ENCODE assay signal across 7 mouse cellular contexts in the genomic region with DNA sequence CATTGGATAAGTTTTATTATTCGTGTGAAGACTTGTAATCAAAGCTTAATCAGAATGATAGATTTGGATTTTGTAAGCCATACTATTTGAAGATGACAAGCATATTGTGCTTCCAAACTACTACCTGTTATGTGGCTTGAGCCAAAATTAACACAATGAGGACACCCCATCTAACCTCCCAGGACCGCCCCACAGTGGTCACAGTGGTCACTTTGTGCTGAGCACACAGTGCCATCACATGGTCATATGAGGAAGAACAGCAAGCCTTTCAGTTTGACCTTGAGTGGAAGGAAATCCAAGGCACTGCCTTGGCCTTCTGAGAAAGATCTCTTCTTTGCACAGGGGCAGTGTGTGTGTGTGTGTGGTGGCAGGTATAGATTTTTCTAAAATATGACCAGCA.
DNase-seq lines count a peak whose midpoint lies in the region; ATAC-seq and TF ChIP-seq lines count a peak whose summit lies in the region.

No protein-coding gene starts in this region.

- H3K79me2 ChIP-seq in MEL (ENCODE audit: control insufficient read depth, insufficient read depth, low read length, poor library complexity), result no peaks in the 10 kb centered on the region

- H3K4me1 ChIP-seq in kidney, embryonic 16.5 days (ENCODE audit: insufficient read depth, low read length), result no peaks in the 10 kb centered on the region
- no peaks in the 10 kb centered on the region for H3K4me1 ChIP-seq in MEL (ENCODE audit: control insufficient read depth in 1 of 2, insufficient read depth in 2 of 2, low read length in 2 of 2)
- H3K4me1 ChIP-seq in thymus, adult 2 months (replicated peaks; ENCODE audit: control insufficient read depth, insufficient read depth, low read length), result no peaks in the 10 kb centered on the region

- no peaks in the 10 kb centered on the region for H3K36me3 ChIP-seq in kidney, embryonic 16.5 days (ENCODE audit: insufficient read depth, low read length)
- H3K36me3 ChIP-seq in MEL (ENCODE audit: control insufficient read depth in 1 of 2, insufficient read depth in 2 of 2, low read length in 2 of 2), result no peaks in the 10 kb centered on the region
- no peaks in the 10 kb centered on the region for H3K36me3 ChIP-seq in thymus, adult 2 months (ENCODE audit: control insufficient read depth, insufficient read depth, low read length)

- no peak overlapping the region for H3K9ac ChIP-seq in kidney, embryonic 16.5 days (replicated peaks; ENCODE audit: low read length)
- no peak overlapping the region for H3K9ac ChIP-seq in MEL (ENCODE audit: control insufficient read depth, low read depth, low read length, poor library complexity, severe bottlenecking)

- no peak overlapping the region for H3K4me2 ChIP-seq in kidney, embryonic 16.5 days (replicated peaks; ENCODE audit: low read depth, low read length)

- H3K27ac ChIP-seq in kidney, embryonic 16.5 days (ENCODE audit: low read length), result no peak overlapping the region
- no peak overlapping the region for H3K27ac ChIP-seq in MEL (ENCODE audit: control insufficient read depth, low read depth, low read length)
- no peak overlapping the region for H3K27ac ChIP-seq in thymus, adult 2 months (ENCODE audit: control insufficient read depth, insufficient read depth, low read length)

- TF ChIP-seq POLR2A in MEL (IDR thresholded peaks at IDR 0.05; ENCODE audit: control insufficient read depth in 1 of 2, insufficient read depth in 1 of 2, low read depth in 1 of 2, low read length in 2 of 2, poor library complexity in 1 of 2), result no peak
- TF ChIP-seq POLR2A in brain, embryonic 14.5 days (IDR thresholded peaks at IDR 0.05; ENCODE audit: borderline replicate concordance, extremely low read depth, insufficient read depth, insufficient read length, poor library complexity, severe bottlenecking), result no peak
- TF ChIP-seq POLR2A in thymus, adult 2 months (IDR thresholded peaks at IDR 0.05; ENCODE audit: control insufficient read depth, extremely low read depth, insufficient read depth, low read length, poor library complexity), result no peak

- TF ChIP-seq CTCF in MEL (IDR thresholded peaks at IDR 0.05 in 2 of 3, conservative IDR thresholded peaks at IDR 0.05 in 1 of 3; ENCODE audit: control insufficient read depth in 1 of 3, insufficient read depth in 1 of 3, low read depth in 2 of 3, low read length in 3 of 3, poor library complexity in 1 of 3, severe bottlenecking in 1 of 3), result peak in 2 of 3 experiments; percentile 29 to 51; a peak in 3 of 6 replicates
- TF ChIP-seq CTCF in brain, embryonic 14.5 days (IDR thresholded peaks at IDR 0.05; ENCODE audit: borderline replicate concordance, extremely low read depth, insufficient read depth, insufficient read length), result peak; percentile 53; the same call in 1 of the 2 replicates
- no peak for TF ChIP-seq CTCF in thymus, adult 2 months (IDR thresholded peaks at IDR 0.05; ENCODE audit: borderline replicate concordance, control insufficient read depth, extremely low read depth, insufficient read depth, low read length, poor library complexity)

- TF ChIP-seq EP300 in MEL (IDR thresholded peaks at IDR 0.05; ENCODE audit: low read depth in 1 of 2, low read length in 2 of 2), result no peak

- no peaks in the 10 kb centered on the region for H3K9me3 ChIP-seq in kidney, embryonic 16.5 days (ENCODE audit: low read length)
- H3K9me3 ChIP-seq in MEL (replicated peaks; ENCODE audit: insufficient read depth, low read length), result no peaks in the 10 kb centered on the region

- ATAC-seq in kidney, embryonic 16.5 days (ENCODE audit: low FRiP score, low TSS enrichment), result no peak; the same call in 1 of the 2 replicates

- H3K27me3 ChIP-seq in kidney, embryonic 16.5 days (ENCODE audit: insufficient read depth, low read length), result no peaks in the 10 kb centered on the region
- H3K27me3 ChIP-seq in MEL (ENCODE audit: control insufficient read depth in 1 of 2, insufficient read depth in 2 of 2, low read length in 2 of 2), result no peaks in the 10 kb centered on the region
- no peaks in the 10 kb centered on the region for H3K27me3 ChIP-seq in thymus, adult 2 months (ENCODE audit: control insufficient read depth, insufficient read depth, low read length)

- 70% methylated on average over 2 of the region's 2 CpGs for WGBS in kidney, embryonic 16.5 days
- 58% methylated on average over 2 of the region's 2 CpGs for WGBS in thymus, adult 2 months

- peak; percentile 3 to 26 for DNase-seq in kidney, adult 8-10 months
- DNase-seq in MEL (ENCODE audit: low read depth, low spot score), result peak; percentile 11
- peak; percentile 31 for DNase-seq in brain, embryonic 14.5 days (ENCODE audit: low read depth)
- peak; percentile 41 to 47 for DNase-seq in kidney, postnatal 25 days
- DNase-seq in thymus, postnatal 4 days, result no peak
- no peak for DNase-seq in thymus, adult 2 months

- TF ChIP-seq RAD21 in MEL (IDR thresholded peaks at IDR 0.05; ENCODE audit: low read depth, low read length), result peak; percentile 60

- H3K4me3 ChIP-seq in kidney, embryonic 16.5 days (ENCODE audit: low read length), result no peak overlapping the region
- no peak overlapping the region for H3K4me3 ChIP-seq in MEL (ENCODE audit: control insufficient read depth in 1 of 2, insufficient read depth in 1 of 2, low read depth in 2 of 2, low read length in 2 of 2)
- no peak overlapping the region for H3K4me3 ChIP-seq in thymus, adult 2 months (ENCODE audit: control insufficient read depth, insufficient read depth, low read length)

TF ChIP-seq in MEL, 35 proteins besides CTCF, POLR2A, EP300 and RAD21:
- TF ChIP-seq MAX (IDR thresholded peaks at IDR 0.05; ENCODE audit: low read length) (no peak), MYB (IDR thresholded peaks at IDR 0.05; ENCODE audit: low read depth, low read length) (no peak), ZC3H11A (IDR thresholded peaks at IDR 0.05; ENCODE audit: low read depth, low read length) (peak; percentile 28), SMC3 (IDR thresholded peaks at IDR 0.05; ENCODE audit: low read depth, low read length) (peak; percentile 51), ZKSCAN1 (IDR thresholded peaks at IDR 0.05; ENCODE audit: low read depth, low read length) (no peak), USF2 (IDR thresholded peaks at IDR 0.05; ENCODE audit: borderline replicate concordance in 1 of 2, insufficient read depth in 1 of 2, low read depth in 1 of 2, low read length in 2 of 2) (no peak)

Comparison
In these comparisons a context has a peak if more than half of its experiments do, and no peak if none do; other contexts are left out.
1. DNase-seq: peak in kidney, adult 8-10 months (2 of 2), MEL (single experiment), brain, embryonic 14.5 days (single experiment) and kidney, postnatal 25 days (2 of 2); none in thymus, postnatal 4 days (single experiment) and thymus, adult 2 months (single experiment).